Mouse (Mus musculus) frontal cortex, adult (tissue): ENCODE measurements around the gene Acap2.

Experiments
- ATAC-seq: cut with Nextera tagmentation; 2 replicates; pipeline ENCODE4 v1.9.2; 2017; ENCODE audit warnings: mild to moderate bottlenecking, moderate library complexity, mixed read lengths; ENCODE audit not compliant: low TSS enrichment

Gene Acap2

GRCm38 (mm10) chr16:31169596-31169995 is 31.4 kb downstream of the Acap2 start:
- ATAC-seq: no peak

DNA sequence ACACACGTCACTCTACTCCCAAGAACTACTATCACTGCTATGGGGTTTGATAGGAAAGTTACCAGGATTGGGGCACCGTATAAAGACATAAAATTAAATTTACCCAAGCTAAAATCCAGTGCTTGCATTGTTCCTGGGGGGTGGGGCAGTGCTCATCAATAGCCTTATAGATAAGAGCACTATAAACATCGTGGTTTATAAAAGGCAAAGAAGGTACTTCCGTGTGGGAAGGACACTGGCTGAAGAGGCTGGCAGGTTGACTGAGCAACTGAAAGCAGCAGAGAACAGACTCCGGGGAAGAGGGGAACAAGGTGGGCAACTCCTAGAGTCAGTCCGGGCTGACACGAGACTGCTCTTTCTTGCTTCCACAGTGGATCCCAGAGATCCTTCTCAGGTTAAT is 33.1 kb downstream of the Acap2 start:
- ATAC-seq: no peak

GRCm38 (mm10) chr16:31167017-31167887 is 33.8 kb downstream of the Acap2 start:
- ATAC-seq: no peak

DNA sequence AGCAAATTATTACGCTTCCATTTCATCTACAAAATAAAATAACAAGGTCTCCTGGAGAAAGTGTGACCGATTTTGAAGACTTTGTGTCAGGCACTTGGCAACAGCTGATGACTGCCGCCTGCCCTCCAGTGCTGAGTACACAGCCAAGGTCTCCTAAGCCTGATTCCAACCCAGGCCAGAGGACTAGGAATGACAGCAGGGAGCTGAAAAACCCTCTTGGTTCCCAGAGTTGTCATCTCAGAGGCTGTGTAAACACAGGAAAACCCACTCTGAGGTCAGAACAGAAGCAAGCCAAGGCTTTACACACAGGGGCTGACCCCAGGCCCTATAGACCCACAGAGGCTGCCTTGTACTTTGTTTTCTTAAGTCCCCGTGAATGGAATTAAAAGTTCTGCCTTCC is 35.1 kb downstream of the Acap2 start:
- ATAC-seq: no peak

DNA sequence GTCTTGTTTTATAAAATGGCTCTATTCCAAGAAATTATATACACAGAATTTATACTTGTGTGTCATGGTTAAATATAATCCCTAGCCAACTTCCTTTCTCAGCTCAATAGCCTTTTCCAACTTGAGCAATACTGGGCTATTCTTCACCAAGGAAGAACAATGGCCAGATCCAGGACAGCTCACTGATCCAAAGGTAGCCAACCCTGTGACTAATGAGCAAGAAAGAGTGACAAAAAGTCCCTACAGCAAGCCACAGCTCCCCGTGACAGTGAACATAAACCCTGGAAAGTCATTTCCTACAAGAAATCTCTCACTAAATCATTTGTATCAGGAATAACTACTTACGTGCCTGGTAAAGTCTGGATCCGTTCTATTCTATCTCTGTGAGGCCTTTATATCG is 35.6 kb downstream of the Acap2 start:
- ATAC-seq: no peak

- no peak for ATAC-seq
These were observed 36.9 kb downstream of the Acap2 start for GRCm38 (mm10) chr16:31164125-31164524.

GRCm38 (mm10) chr16:31160486-31160885 is 40.6 kb downstream of the Acap2 start:
- no peak for ATAC-seq

DNA sequence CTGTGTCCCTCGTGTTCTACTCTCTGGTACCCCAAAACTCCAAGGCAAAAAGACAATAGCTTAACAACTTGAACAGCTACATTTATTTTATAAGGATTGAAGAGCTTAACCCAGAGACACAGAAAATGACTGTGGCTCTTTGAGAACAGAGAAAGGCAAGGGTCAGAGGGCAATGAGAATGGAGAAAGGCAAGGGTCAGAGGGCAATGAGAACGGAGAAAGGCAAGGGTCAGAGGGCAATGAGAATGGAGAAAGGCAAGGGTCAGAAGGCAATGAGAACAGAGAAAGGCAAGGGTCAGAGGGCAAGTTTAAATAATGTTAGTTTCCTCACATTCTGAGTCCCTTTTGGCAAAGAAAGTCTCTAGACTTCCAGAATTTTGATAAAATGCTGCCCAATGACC is 41.6 kb downstream of the Acap2 start:
- no peak for ATAC-seq

- ATAC-seq: no peak
These were observed 51.2 kb downstream of the Acap2 start for GRCm38 (mm10) chr16:31149841-31150240.

DNA sequence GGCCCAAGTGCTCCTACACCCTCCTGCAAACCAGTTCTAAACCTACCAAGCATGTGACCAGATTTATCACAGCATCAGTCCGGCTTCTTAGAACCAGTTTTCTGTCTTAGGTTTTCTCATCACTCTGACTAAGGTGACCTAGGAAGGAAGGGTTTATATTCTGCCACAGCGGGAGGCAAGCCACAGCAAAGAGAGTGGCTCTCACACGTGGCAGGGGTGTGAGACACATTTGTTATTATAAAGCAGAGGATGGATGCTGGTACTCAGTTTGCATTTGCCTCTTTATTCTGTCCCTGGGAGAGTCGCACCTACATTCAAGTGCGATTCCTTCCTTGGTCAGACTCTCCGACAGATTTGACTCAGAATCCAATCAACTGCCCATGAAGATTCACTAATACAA is 52.2 kb downstream of the Acap2 start:
- no peak for ATAC-seq

DNA sequence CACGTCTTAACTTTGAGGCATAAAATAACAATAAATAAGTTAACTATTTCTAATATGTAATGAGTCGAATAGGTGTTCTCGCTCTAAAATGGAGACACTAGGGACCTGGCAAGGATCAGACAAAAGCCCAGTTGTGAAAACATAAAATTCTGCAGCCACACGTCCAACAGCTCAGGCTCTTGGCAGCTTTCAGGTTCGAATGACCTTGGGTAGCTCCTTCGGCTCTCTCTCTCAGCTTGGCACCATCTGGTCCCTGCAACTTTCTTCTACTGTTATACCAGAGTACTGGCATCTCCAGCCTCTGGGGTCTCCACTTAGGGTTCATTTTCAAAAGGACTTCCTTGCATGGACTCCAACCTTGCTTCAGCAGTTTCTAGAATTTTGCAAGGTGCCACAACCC is 53.3 kb downstream of the Acap2 start:
- ATAC-seq: no peak

DNA sequence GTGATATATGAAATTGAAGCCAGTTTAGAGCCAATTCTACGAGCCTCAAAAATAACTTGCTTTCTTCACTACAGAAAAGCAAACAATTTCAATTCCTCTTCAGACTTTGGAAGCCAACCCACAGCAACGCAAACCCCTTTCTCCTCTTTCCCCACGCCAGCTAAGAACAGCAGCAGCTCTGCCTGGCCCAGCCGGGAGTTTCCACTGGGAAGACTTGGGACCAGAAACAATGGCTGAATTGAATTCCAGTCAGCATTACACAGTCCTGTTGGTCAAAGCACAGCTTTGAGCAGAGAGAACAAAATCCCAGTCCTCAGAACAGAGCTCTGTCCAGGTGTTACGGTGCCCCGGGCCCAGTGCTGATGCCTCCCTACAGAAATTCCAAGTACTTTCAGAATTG is 59.1 kb downstream of the Acap2 start:
- peak; percentile 42; the same call in 1 of the 2 replicates for ATAC-seq

DNA sequence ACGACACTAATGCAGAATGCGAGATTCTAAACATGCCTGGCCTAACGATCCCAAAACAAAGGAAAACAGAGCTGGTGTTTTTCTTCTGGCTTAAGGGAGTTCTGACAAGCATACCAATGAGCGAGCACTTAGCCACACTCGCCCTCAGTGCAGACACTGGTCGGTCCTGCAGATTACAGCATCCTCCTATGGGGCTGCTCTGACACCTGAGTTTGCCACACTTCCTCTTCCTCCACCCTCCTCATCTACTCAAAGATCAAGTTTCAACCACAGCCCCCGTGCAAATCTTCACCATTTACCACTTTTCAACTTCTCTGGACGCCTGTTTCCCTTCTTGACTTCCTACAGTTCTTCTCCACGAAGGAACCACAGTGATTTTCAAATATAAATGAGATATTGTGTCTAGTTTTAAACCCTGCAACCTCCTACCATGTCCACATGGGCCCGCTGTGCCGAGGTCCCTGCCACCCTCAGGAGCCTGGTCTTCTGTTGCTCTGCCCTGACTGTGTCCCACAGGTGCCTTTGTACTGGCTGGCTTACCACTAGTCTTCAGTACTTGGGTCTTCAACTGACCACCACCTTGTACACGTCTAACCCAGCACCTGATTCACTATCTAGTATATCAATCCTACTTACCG is 64.3 kb downstream of the Acap2 start:
- peak; percentile 27; the same call in 1 of the 2 replicates for ATAC-seq

- ATAC-seq: no peak
These were observed 65.5 kb downstream of the Acap2 start for GRCm38 (mm10) chr16:31135519-31135918.

- ATAC-seq: no peak
These were observed 69.5 kb downstream of the Acap2 start for GRCm38 (mm10) chr16:31131531-31131930.

GRCm38 (mm10) chr16:31128116-31128515 is 72.9 kb downstream of the Acap2 start:
- ATAC-seq: peak; percentile 73

- no peak for ATAC-seq
These were observed 76.1 kb downstream of the Acap2 start for GRCm38 (mm10) chr16:31124991-31125390.

GRCm38 (mm10) chr16:31121612-31122011 is 79.4 kb downstream of the Acap2 start:
- no peak for ATAC-seq

DNA sequence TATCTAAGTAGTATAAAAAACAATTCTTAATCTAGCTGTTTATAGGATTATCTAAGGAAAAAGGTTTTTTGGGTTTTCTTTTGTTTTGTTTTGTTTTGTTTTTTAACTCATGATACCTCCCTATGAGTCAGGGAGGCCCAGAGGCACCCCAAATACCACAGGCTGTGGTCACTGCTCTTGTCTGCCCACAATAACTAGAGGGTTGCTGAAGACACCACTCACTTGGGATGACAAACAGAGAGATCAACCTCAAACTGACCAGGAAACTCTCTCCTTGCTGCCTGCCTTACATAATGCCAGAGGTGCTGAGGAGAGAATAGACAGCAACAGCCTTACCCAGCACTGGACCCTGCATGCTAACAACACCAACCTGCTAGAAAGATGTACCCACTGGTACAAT is 87.4 kb downstream of the Acap2 start:
- no peak for ATAC-seq

DNA sequence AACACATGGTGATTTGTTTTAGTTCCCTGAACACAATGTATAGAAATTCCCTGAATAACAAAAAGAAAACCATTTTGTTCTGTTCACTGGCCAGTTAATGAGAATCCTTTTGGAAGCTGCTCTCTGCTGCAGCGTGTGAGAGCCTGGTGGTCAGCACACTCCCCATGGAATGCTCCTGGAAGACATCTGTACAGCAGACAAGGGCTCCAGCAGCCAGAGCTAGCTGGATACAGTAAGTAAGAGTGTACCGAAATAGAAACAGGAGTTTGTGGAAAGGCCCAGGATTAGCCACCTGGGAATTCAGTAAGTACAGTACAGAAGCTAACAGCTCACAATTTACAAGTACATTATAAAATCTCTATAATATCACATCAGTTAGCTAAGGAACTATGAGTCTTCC is 99.7 kb downstream of the Acap2 start:
- no peak for ATAC-seq

- ATAC-seq: no peak
These were observed 101.1 kb downstream of the Acap2 start for GRCm38 (mm10) chr16:31099906-31100305.

GRCm38 (mm10) chr16:31094036-31094435 is 107.0 kb downstream of the Acap2 start:
- ATAC-seq: peak; percentile 44; the same call in 1 of the 2 replicates

GRCm38 (mm10) chr16:31093186-31093585 is 107.9 kb downstream of the Acap2 start:
- no peak for ATAC-seq
